Mouse (Mus musculus) limb, embryonic 12.5 days (tissue): Measurements from ENCODE around the gene Fsip1. TPM values are rescaled to one million over a fixed set of nuclear protein-coding genes. Genes with fewer than 3 reads are reported as not detected.

Source experiments
- ATAC-seq: fragments of 200-750 bp; cut with Nextera tagmentation; 2 replicates; pipeline ENCODE4 v1.8.0; 2017; ENCODE audit warnings: low read depth, moderate TSS enrichment; ENCODE audit not compliant: insufficient number of reproducible peaks, insufficient read depth, low FRiP score, low TSS enrichment
- H3K27ac ChIP-seq: fragments of 300-500 bp; sonication (generic); 2 replicates; pipeline ENCODE4 v1.5.1; 2016; ENCODE audit warnings: mild to moderate bottlenecking, moderate library complexity
- H3K27me3 ChIP-seq: fragments of 300-500 bp; sonication (generic); 2 replicates; pipeline ENCODE4 v1.6.1; 2016; ENCODE audit warnings: mild to moderate bottlenecking, moderate library complexity
- H3K36me3 ChIP-seq: fragments of 300-500 bp; sonication (generic); 2 replicates; pipeline ENCODE4 v1.6.1; 2016; ENCODE audit warnings: mild to moderate bottlenecking, moderate library complexity
- H3K4me1 ChIP-seq: fragments of 300-500 bp; sonication (generic); replicated peaks from 2 replicates; pipeline ENCODE4 v1.6.1; 2016
- H3K4me2 ChIP-seq: fragments of 300-500 bp; sonication (generic); 2 replicates; pipeline ENCODE4 v1.6.1; 2016; ENCODE audit warnings: mild to moderate bottlenecking, moderate library complexity
- H3K4me3 ChIP-seq: fragments of 300-500 bp; sonication (generic); replicated peaks from 2 replicates; pipeline ENCODE4 v1.5.1; 2016; ENCODE audit warnings: mild to moderate bottlenecking
- H3K9ac ChIP-seq: fragments of 300-500 bp; sonication (generic); replicated peaks from 2 replicates; pipeline ENCODE4 v1.6.1; 2016; ENCODE audit warnings: mild to moderate bottlenecking, moderate library complexity
- H3K9me3 ChIP-seq: fragments of 300-500 bp; sonication (generic); 2 replicates; pipeline ENCODE4 v1.6.1; 2016; ENCODE audit warnings: mild to moderate bottlenecking, moderate library complexity
- WGBS: fragments of 180-500 bp; shearing (Covaris S2); methylation state at CpG from one replicate; pipeline ENCODE4 v1.1.7; 2016; 5-methylcytosine and 5-hydroxymethylcytosine counted together
- microRNA-seq: library from miRNA; unstranded; fragments of <30 nt; microRNA quantifications from one replicate; pipeline ENCODE4, GENCODE M21; 2017
- polyA plus RNA-seq: library from polyadenylated mRNA; unstranded; fragments of >200 nt; fragmentation: Nextera tagmentation; extraction: Ambion mirVana; gene quantifications from 2 replicates; pipeline ENCODE4 v1.2.1, GENCODE M21; 2016

The Fsip1 gene
- polyA plus RNA-seq, 1 experiment from 2014 or later: 0.76 TPM

GRCm38 (mm10) chr2:118085647-118086046, 171.1 kb downstream of the Fsip1 start:
- no peaks in the 10 kb centered on the region for H3K36me3 ChIP-seq
- 75% methylated on average over 2 of the region's 2 CpGs for WGBS
- H3K4me1 ChIP-seq: no peaks in the 10 kb centered on the region
- H3K9ac ChIP-seq: no peak overlapping the region
- no peak for ATAC-seq
- H3K27ac ChIP-seq: no peak overlapping the region
- H3K4me2 ChIP-seq: no peak overlapping the region
- H3K4me3 ChIP-seq: no peak overlapping the region
- no peaks in the 10 kb centered on the region for H3K9me3 ChIP-seq
- H3K27me3 ChIP-seq: no peaks in the 10 kb centered on the region

GRCm38 (mm10) chr2:118084693-118085092, 172.1 kb downstream of the Fsip1 start:
- WGBS: 70% methylated on average over 3 of the region's 3 CpGs
- no peaks in the 10 kb centered on the region for H3K9me3 ChIP-seq

GRCm38 (mm10) chr2:118083652-118084051, 173.1 kb downstream of the Fsip1 start:
- no peak overlapping the region for H3K27ac ChIP-seq
- H3K4me3 ChIP-seq: no peak overlapping the region
- H3K27me3 ChIP-seq: no peaks in the 10 kb centered on the region
- H3K36me3 ChIP-seq: no peaks in the 10 kb centered on the region
- no peaks in the 10 kb centered on the region for H3K9me3 ChIP-seq
- no peak overlapping the region for H3K4me2 ChIP-seq
- no peak overlapping the region for H3K9ac ChIP-seq
- no peak for ATAC-seq
- no peaks in the 10 kb centered on the region for H3K4me1 ChIP-seq
- WGBS: 97% methylated on average over 6 of the region's 6 CpGs

More at GRCm38 (mm10) chr2:118084693-118085092, 172.1 kb downstream of the Fsip1 start:
- no peak overlapping the region for H3K27ac ChIP-seq
- no peak overlapping the region for H3K4me2 ChIP-seq
- no peak overlapping the region for H3K4me3 ChIP-seq
- no peak for ATAC-seq
- H3K4me1 ChIP-seq: no peaks in the 10 kb centered on the region
- H3K27me3 ChIP-seq: no peaks in the 10 kb centered on the region
- H3K36me3 ChIP-seq: no peaks in the 10 kb centered on the region
- no peak overlapping the region for H3K9ac ChIP-seq

GRCm38 (mm10) chr2:118081581-118081980, 175.2 kb downstream of the Fsip1 start:
- ATAC-seq: no peak
- no peak overlapping the region for H3K9ac ChIP-seq
- no peak overlapping the region for H3K27ac ChIP-seq
- WGBS: 87% methylated on average over 5 of the region's 5 CpGs
- H3K9me3 ChIP-seq: no peaks in the 10 kb centered on the region
- H3K27me3 ChIP-seq: no peaks in the 10 kb centered on the region
- H3K4me1 ChIP-seq: no peaks in the 10 kb centered on the region
- H3K36me3 ChIP-seq: no peaks in the 10 kb centered on the region
- no peak overlapping the region for H3K4me3 ChIP-seq
- H3K4me2 ChIP-seq: no peak overlapping the region

Small RNA genes lying within 50 kb of the gene (microRNA-seq; reads per million reads assigned to microRNA genes)
- gene Gm22800: not detected

Other genes with a start within 250 kb of the Fsip1 start
- gene Thbs1, start 145.1 kb downstream of the Fsip1 start, polyA plus RNA-seq: 56.8 and 71.9 TPM in 2 replicates
- 0.10 and 0.16 TPM in 2 replicates for gene Gpr176, start 116.5 kb upstream of the Fsip1 start, polyA plus RNA-seq
- gene Eif2ak4, start 131.7 kb upstream of the Fsip1 start, polyA plus RNA-seq: 14.8 and 15.8 TPM in 2 replicates
- gene Srp14, start 222.7 kb upstream of the Fsip1 start, polyA plus RNA-seq: 223 and 232 TPM in 2 replicates